Mouse (Mus musculus) myocyte (in vitro differentiated cells): ENCODE measurements around the gene Psme2.

Experiments
- CEBPB ChIP-seq: IDR thresholded peaks from 2 replicates; pipeline ENCODE4 v1.6.1; 2011; ENCODE audit warnings: mild to moderate bottlenecking, moderate library complexity; ENCODE audit not compliant: poor library complexity, insufficient read depth, severe bottlenecking
- E2F4 ChIP-seq: IDR thresholded peaks from one replicate; pipeline ENCODE4 v1.6.1; 2011; ENCODE audit warnings: mild to moderate bottlenecking, control low read depth, moderate library complexity; ENCODE audit not compliant: insufficient read depth
- MAX ChIP-seq: IDR thresholded peaks from one replicate; pipeline ENCODE4 v1.6.1; 2011; ENCODE audit warnings: low read depth, mild to moderate bottlenecking, control low read depth
- MYOG ChIP-seq, 3 experiments: IDR thresholded peaks; one replicate each; pipeline ENCODE4 v1.6.1; 2011; ENCODE audit warnings: control low read depth in 2 of 3, low read depth in 2 of 3, mild to moderate bottlenecking in 2 of 3; ENCODE audit not compliant: insufficient read length in 2 of 3, control insufficient read depth in 1 of 3, insufficient read depth in 1 of 3
- POLR2A ChIP-seq: IDR thresholded peaks from one replicate; pipeline ENCODE4 v1.6.1; 2011; ENCODE audit warnings: low read depth, mild to moderate bottlenecking, control low read depth, moderate library complexity; ENCODE audit not compliant: insufficient read length
- POLR2AphosphoS2 ChIP-seq: IDR thresholded peaks from one replicate; pipeline ENCODE4 v1.6.1; 2011; ENCODE audit warnings: low read depth, control low read depth; ENCODE audit not compliant: insufficient read length
- REST ChIP-seq: IDR thresholded peaks from one replicate; pipeline ENCODE4 v1.6.1; 2011; ENCODE audit warnings: mild to moderate bottlenecking, control low read depth, moderate library complexity; ENCODE audit not compliant: insufficient read depth, insufficient read length
- SRF ChIP-seq: IDR thresholded peaks from one replicate; pipeline ENCODE4 v1.6.1; 2011; ENCODE audit warnings: low read depth; ENCODE audit not compliant: control insufficient read depth, insufficient read length
- TCF12 ChIP-seq: IDR thresholded peaks from one replicate; pipeline ENCODE4 v1.6.1; 2011; ENCODE audit warnings: mild to moderate bottlenecking, control low read depth; ENCODE audit not compliant: poor library complexity, insufficient read depth, severe bottlenecking
- TCF3 ChIP-seq: IDR thresholded peaks from one replicate; pipeline ENCODE4 v1.6.1; 2011; ENCODE audit warnings: low read depth, control low read depth; ENCODE audit not compliant: insufficient read length
- USF1 ChIP-seq: IDR thresholded peaks from one replicate; pipeline ENCODE4 v1.6.1; 2011; ENCODE audit warnings: low read depth, mild to moderate bottlenecking, control low read depth, moderate library complexity

DNA sequence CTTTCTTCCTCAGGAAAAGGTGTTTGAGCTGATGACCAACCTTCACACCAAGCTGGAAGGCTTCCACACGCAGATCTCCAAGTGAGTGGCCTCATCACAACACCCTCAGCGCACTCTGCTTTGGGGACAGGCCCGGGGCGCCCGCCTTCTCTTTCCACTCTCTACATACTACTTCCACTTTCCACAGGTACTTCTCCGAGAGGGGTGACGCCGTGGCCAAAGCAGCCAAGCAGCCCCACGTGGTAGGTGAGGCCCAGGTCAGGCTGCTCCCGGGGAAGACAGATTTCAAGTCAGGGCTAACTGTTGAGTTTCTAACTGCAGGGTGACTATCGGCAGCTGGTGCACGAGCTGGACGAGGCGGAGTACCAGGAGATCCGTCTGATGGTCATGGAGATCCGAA is 10.2 kb downstream of the Psme2 start:
- TF ChIP-seq POLR2A (no peak), MAX (no peak), REST (no peak), E2F4 (no peak), TCF12 (no peak), TCF3 (no peak), USF1 (no peak), CEBPB (no peak), MYOG (IDR thresholded peaks at IDR 0.05; ENCODE audit: control insufficient read depth in 1 of 3, insufficient read depth in 1 of 3, insufficient read length in 2 of 3, low read depth in 2 of 3) (no peak), POLR2AphosphoS2 (no peak), SRF (no peak)
